Mouse (Mus musculus): Measurements from ENCODE around the gene Il17re.

Il17re gene

DNA sequence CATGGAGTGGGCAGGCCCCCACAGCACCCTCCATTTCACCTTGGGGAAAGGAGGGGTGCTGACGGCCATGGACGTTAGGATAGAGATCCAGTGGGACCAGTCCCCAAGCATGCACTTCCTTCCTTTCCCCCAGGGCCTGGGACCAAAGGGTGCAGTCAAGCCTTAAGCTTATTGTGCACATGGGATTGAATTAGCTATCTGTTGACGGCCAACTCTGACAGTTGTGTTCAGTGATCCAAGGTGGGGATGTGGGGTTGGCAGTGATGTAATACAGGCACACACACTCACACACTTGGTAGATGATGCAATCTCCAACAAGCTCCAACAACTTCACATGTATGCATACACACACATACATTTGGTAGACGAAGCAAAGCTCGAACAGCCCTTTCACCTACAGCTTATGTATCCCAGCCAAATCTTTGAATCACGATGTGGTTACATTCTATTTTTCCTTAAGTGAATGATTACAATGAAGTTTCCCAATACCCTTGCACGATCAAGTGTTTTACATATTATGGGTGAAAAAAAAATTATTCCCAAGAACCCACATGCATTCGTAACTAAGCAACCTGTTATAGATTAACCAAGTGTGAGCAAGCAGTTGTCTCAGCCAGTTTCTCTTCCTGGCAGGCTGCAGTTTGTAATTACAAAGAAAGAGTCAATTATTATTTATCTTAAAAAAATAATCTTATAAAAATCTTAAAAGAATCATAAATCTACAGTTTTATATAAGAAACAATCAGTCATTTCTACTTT lies 13.9 kb upstream of the Il17re start:
- no peak for DNase-seq

DNA sequence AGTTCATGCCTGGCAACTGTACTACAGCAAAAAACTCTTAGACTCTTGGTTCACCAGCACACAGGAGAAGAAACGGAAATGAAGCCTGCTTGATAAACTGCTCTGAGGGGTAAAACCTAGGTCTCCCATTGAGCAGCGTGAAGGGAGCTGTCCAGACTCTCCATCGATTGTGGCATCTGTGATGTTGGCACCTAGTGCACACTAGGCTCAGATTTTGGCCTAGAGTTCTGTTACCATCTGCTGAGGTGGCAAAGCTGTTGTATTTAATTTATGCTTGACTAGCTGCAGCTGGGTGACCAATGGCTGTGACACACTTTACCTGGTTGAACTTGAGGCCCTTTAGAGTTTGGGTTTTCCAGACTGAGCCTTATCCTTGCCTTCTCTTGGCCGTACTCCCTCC lies 10.6 kb upstream of the Il17re start:
- peak; percentile 65 for DNase-seq

DNA sequence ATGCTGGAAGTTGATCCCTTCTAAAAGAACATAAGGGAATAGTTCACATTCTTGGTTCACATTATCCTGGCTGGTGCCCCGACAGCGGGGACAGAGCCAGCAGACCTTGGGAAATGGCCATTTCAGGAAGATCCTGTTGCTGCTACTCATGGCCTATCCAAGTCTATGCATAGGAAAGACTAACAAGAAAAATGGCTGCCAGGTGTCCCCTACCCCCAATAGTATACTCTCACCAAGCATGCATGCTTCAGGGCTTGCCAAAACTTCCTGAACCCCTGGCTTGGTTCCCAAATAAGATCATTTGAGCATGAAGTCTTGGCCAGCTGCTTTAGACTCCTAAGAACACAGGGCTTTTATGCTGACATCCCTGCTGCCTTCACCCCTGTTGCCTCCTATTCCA lies 6.4 kb upstream of the Il17re start:
- DNase-seq = no peak

DNA sequence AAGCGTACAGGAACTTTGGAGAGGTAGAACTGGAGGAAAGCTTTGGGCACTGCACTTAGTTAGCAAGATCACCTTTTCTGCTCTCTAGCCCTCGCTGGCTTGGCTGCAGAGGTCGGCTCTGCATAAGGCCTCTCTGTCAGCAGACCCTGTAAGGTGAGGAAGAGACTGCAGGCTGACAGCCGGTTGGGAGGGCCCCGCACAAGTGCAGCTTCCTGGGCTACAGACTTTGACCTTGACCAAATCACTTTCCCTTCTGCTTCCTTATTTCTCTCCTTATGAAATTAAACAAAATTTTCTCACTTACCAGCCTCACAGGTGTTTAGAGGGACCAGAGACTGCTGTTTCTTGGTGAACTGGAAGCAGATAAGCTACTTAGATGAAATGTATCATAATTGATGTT lies 3.3 kb upstream of the Il17re start:
- no peak for DNase-seq

DNA sequence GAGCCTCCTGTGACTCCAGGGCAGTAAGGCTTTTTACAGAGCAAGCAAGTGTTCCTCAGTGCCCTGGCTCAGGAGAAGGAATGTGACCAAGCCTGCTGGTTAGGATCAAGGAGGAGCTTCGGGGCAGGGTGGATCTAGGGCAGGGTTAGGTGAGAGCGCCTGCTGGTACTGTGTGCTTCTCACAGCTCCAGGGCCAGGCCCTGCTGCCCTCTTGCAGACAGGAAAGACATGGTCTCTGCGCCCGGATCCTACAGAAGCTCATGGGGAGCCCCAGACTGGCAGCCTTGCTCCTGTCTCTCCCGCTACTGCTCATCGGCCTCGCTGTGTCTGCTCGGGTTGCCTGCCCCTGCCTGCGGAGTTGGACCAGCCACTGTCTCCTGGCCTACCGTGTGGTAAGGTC lies 351 bp downstream of the Il17re start:
- DNase-seq = peak; percentile 62

DNA sequence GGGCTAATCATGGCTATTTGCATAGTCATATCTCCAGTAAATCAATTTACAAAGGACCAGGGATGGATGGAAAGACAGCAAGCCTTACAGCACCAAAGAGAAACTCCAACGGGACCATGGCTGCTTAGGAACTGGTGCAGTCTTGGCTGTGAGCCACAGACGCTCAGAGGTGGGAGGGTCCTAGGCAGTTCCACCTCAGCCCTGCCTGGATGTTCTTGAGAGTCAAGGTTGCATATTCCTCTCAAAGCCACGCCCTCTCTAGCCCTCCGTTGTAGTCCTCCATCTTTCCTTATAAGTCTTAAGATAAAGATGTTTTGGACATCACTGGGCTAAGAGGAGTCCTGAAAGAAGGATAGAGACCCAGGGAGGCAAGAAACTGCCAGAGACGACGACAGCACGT lies 5.8 kb downstream of the Il17re start:
- DNase-seq = no peak

DNA sequence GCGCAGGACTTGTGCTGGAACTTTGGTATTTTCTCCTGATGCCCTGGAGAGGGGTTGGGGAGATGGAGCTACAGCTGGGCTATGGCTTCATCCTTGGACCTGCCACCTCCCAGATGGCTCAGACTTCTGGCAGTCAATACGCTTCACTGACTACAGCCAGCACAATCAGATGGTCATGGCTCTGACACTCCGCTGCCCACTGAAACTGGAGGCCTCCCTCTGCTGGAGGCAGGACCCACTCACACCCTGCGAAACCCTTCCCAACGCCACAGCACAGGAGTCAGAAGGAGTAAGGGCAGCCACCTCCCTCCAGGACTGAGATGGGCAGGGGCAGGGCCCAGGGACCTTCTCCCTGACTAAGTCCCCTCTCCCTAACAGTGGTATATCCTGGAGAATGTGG lies 7.3 kb downstream of the Il17re start:
- DNase-seq = peak; percentile 45

DNA sequence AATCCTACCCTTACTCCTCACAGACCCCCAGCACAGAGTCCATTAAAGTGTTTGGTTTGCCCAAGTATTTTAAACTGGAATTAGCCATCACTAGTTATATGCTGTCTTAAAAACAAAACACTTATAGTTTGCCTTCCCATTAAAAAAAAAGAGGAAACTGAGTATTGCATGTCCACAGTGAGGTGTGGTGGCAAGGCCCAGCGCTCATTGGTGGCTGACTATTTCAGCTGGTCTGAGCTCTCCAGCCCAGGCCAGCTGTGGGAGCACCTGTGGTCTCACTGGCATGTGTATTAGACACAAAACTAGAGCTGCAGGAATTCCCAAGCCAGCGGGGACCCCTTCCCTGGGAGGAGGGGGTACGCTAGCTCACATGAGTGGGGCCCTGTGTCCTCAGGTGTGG lies 10.2 kb downstream of the Il17re start:
- DNase-seq = no peak

DNA sequence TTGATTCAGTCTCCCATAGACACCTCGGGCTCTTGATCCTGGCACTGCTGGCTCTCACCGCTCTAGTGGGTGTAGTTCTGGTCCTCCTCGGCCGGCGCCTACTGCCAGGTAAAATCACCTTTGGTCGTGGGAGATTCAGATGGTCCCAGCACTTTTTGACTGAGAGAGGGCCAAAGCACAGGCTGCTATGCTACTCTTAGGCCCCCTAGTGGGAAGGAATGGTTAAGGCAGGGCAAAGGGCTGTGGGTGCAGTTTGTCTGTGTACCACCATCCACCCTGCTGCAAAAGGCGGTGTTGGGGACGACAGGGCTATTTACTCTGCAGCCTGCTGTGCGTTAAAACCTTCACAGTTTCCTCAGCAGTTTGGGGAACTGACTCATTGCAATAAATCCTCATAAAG lies 10.7 kb downstream of the Il17re start:
- peak; percentile 84 for DNase-seq

DNA sequence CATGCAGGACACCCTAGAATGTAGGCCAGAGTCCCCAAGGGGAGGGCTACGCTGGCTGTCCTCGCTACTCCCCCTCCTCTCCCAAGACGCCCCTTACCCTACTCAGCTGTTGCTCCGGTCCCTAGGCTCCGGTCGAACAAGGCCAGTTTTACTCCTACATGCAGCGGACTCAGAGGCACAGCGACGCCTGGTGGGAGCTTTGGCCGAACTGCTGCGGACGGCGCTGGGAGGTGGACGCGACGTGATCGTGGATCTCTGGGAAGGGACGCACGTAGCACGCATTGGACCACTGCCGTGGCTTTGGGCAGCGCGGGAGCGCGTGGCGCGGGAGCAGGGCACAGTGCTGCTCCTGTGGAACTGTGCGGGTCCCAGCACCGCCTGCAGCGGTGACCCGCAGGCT lies 11.1 kb downstream of the Il17re start:
- DNase-seq = peak; percentile 83

DNA sequence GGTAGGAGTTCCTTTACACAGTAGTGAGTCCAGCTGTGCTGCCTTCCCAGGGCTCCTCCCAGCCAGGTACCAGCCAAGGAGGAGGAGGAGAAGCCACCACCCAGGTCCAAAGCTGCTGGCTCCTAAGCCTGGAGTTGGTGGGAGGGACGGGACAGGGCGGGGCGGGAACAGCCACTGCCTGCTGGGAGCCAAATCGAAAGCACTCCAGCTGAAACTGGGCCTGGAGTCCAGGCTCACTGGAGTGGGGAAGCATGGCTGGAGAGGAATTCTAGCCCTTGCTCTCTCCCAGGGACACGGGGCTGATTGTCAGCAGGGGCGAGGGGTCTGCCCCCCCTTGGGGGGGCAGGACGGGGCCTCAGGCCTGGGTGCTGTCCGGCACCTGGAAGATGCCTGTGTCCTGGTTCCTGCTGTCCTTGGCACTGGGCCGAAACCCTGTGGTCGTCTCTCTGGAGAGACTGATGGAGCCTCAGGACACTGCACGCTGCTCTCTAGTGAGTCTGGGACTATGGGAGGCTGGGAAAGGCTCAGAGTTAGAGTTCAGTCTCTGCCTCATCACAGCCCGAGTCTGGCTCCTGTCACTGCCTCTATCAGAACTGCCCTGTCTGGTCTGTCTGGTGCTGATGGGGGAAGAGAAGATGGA lies 13.1 kb downstream of the Il17re start, which contains the start of gene Il17rc:
Il17rc (plus strand) TSS at position 131 of the 640 bp plus-strand sequence.
- DNase-seq = peak; percentile 31

DNA sequence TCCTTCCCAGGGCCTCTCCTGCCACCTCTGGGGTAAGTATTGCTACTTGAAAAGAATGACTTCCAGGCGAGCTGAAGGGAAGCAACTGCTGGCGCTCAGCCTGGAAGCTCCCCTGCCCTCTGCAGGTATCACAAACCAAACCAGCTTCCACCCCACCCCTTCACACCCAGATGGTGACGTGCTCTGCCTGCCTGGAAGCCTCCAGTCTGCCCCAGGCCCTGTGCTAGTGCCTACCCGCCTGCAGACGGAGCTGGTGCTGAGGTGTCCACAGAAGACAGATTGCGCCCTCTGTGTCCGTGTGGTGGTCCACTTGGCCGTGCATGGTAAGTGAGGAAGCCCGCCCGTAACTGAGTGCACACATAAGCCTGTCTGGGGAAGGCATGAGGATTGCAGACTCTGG lies 13.8 kb downstream of the Il17re start:
- no peak for DNase-seq

DNA sequence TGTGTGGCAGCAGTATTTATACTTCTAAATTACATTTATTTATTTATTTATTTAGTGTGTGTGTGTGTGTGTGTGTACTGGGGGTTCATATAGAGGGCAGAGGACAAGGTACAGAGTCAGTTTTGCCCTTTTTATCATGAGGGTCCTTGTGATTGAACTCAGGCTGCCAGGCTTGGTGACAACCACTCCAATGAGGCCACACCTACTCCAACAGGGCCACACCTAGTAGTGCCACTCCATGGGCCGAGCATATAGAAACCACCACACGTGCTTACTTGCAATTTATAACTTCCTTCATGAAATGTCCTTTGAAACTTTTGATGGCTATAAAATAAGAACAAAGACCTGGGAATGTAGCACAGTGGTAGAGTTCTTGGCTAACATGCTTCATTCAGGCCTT lies 15.0 kb downstream of the Il17re start:
- no peak for DNase-seq

DNA sequence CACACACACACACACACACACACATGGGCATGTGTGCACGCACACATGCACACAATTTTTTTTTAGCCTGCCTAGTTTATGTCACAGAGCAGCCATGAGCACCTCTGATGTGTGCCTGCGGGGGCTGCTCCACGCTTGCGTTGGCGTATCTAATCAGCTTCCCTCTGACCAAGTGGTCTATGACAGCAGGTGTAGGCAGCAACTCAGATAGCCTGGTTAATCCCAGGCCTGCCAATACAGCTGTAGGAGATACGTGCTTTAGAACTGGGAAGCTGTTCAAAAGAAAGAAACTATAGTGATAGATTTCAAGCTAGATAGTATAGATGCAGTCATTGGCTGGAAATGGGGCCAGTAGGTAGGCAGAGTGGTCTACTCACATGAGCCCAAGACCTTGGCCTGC lies 15.4 kb downstream of the Il17re start:
- no peak for DNase-seq

DNA sequence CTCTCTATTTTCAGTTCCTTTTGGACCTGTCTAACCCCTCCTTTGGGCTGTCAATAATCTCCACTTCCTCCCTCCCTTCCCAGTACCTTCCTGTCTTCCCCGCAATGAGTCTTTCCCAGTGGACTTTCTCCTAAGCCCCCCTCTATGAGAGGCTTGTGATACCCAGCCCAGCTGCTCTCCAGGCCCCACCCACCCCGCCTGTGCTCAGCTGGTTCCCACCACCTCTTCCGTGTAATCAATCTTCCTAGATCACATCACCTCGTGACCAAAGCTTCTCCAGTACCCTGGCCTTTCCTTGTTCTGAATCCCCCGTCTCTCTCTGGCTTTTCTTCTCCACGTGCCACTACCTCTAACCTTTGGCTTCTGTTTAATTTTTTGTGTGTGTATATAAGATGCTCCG lies 19.1 kb downstream of the Il17re start:
- no peak for DNase-seq

DNA sequence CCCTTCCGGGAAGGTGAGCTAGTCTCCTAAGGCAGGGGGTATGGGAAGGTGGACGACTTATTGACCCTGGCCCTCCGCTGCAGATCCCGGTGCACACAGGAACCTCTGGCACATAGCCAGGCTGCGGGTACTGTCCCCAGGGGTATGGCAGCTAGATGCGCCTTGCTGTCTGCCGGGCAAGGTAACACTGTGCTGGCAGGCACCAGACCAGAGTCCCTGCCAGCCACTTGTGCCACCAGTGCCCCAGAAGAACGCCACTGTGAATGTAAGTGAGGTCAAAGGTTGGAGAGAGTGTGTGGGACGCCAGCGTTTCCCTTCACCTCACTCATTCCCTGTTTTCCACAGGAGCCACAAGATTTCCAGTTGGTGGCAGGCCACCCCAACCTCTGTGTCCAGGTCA lies 20.6 kb downstream of the Il17re start:
- DNase-seq = no peak

DNA sequence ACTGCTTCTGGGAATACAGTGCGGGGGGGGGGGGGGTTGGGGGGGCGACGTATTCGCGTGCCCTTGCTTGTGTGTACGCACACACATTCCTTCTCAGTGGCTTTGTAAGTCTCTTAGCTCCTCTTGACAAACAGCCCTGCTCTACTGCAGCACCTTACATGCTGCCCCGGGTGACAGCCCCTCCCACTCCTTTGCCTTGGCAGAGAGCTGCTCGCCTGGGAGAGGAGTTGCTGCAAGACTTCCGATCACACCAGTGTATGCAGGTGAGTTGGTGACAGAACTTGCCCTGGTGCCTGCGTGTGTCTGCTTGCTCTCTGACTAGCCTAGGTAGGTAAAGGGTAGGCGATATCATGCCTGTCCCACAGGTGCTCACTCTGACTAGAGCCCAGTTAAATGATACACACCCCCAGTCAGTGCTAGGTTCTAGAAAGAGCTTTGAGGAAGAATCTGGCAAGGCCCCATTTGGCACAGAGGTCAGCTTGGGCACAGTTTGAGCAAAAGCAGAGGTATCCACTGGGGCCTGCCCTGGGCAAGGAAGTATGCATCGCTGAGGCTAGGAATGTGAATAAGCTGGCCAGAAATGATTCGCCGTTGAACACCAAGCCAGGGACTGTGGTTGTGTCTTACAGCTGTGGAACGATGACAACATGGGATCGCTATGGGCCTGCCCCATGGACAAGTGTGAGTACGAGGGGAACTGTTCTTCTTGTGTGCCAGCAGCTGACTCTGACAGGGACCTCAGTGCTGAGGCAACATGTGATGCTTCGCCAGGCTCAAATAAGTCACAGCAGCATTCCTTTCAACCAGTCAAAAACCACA lies 22.5 kb downstream of the Il17re start:
- DNase-seq = peak; percentile 50

DNA sequence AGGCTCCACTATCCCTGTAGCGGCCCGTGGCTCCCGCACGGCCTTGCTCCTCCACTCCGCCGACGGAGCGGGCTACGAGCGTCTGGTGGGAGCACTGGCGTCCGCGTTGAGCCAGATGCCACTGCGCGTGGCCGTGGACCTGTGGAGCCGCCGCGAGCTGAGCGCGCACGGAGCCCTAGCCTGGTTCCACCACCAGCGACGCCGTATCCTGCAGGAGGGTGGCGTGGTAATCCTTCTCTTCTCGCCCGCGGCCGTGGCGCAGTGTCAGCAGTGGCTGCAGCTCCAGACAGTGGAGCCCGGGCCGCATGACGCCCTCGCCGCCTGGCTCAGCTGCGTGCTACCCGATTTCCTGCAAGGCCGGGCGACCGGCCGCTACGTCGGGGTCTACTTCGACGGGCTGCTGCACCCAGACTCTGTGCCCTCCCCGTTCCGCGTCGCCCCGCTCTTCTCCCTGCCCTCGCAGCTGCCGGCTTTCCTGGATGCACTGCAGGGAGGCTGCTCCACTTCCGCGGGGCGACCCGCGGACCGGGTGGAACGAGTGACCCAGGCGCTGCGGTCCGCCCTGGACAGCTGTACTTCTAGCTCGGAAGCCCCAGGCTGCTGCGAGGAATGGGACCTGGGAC lies 24.3 kb downstream of the Il17re start:
- DNase-seq = peak; percentile 63

DNA sequence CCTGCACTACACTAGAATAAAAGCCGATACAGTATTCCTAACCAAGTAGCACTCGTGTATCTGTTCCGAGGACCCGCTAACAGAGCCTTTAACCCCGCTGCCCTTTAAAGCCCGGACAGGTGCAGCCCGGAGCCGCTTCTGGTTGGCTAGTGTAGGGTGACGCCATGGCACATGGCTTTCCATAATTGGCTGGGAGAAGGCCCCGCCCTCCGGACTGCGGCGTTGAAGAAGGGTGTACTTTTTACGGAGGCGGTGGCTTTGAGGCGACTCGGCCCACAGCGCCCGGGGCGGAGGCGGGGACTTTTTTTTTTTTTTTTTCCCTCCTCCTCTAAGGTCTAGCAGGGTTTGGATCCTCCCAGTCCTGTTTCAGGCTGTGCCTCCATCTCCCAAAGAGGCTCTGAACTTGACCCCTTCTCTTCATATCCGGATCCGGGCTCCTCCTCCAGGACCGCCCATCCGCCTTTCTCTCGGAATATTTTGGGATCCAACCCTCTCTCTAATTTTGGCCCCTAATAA lies 24.9 kb downstream of the Il17re start, which contains the start of gene Creld1:
Creld1 (plus strand) TSS at position 198 of the 516 bp plus-strand sequence.
- DNase-seq = peak; percentile 98

DNA sequence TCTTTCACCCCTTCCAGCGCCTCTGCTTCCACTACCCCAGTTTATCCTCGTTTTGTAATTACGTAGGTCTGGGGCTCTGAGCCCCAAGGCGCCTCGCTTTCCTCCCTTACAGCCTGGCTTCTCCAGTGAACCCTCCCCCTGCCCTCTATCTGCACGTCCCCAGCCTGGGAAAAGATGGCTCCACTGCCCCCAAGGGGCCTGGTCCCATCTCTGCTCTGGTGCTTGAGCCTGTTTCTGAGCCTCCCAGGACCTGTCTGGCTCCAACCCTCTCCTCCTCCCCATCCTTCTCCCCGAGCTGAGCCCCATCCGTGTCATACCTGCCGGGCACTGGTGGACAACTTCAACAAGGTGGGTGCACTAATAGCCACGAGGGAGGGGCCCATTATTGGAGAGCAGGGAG lies 25.4 kb downstream of the Il17re start:
- DNase-seq = peak; percentile 73

DNA sequence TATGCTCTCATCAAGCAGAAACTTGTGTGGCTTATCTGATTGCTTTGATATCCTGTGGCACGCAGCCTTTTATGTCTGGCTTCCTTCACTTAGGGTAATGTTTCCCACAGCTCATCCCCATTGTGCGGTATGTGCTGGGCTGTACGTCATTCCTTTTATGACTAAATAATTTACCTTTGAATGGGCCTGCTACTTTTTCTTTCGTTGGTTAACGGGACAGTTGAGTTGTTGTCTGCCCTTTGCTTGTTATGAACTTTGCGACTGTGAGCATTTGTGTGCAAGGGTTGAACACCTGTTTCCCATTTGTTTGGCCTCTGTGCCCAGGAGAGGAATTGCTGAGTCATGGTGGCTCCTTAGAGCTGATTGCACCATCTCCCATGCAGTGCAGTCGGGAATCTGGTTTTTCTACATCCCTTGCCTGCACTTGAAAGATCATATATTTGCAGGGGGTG lies 28.9 kb downstream of the Il17re start:
- no peak for DNase-seq

DNA sequence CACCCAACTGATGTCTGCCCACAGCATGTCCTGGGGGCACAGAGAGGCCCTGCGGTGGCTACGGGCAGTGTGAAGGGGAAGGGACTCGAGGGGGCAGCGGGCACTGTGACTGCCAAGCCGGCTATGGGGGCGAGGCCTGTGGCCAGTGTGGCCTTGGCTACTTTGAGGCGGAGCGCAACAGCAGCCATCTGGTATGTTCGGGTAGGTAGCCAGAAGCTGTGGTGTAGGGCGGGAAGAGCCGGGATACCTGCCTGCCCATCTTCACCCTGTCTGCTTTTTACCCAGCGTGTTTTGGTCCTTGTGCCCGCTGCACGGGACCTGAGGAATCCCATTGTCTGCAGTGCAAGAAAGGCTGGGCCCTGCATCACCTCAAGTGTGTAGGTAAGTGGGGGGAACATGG lies 31.1 kb downstream of the Il17re start:
- DNase-seq = no peak
